Mouse (Mus musculus) embryo, embryonic 11 days (tissue): ENCODE results near the gene Fbxo30.
"Not testable (repeated sequence)": the region's sequence is repeated elsewhere in the genome, so short reads cannot be mapped to it uniquely, and the experiment has no call there.

Source experiments
- DNase-seq: peaks from one replicate; pipeline ENCODE4 v3.0.0-alpha.2; 2015

Gene Fbxo30

DNA sequence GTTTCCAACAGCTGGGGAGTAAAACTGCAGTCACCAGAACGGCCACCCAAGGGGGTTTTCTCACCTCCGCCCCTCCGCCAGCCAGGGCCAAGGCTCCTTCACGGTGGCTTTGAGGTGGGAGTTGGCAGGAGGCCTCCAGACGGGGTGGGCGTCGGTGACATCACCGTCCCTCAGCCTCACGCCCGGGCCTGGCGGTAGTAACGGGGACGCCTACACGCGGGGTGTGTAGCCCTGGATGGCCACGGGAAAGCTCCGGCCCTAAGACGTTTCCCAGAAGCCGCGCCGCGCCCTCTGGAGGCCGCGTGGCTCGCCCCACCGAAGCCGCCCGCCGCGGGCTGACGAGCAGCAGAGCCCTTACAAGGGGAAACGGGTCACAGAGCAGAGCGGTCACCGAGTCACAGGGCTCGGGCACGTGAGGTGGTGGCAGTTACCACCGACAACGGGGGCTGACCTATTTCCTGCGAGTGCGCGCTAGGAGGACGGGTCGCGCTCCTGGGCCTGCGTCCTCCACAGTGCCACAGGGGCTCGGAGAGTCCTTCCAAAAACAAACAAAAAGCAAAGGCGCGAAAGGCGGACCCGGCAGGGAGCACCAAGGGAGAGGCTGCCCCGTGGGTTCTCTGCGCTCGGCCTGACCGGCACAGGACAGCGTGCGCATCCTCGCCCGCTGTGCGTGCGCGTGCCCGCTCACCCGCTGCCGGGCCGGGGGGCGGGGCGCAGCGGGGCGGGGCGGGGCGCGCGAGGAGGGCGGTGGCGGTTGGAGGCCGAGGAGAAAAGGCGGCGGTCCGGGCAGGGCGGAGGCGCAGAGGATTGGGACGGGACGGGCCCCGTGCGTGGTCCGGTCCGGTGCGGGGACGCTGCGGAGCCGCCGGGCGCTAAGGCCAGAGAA is at the start of gene Fbxo30:
Gene Fbxo30 (plus strand): TSS at position 753 of the 886 bp plus-strand sequence.
- DNase-seq, result peak; percentile 92

DNA sequence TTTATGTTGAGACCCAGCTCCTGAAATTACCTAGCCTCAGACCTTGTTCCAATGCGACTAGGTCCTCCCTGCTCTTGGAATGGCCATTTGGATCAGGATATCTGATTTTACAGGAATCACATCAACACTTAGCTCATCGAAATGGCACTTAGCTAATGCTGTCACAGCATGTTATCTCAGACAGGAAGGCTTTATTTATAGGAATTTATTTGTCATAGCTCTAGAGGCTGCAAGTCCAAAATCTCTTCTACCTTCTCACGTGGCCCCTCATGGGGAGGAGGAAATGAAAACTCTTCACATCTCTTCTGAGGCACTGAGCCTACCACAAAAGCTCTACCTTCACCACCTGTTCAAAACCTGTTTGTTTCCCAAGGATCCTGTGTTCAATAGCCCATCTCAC is 47.9 kb upstream of the Fbxo30 start:
- no peak for DNase-seq

DNA sequence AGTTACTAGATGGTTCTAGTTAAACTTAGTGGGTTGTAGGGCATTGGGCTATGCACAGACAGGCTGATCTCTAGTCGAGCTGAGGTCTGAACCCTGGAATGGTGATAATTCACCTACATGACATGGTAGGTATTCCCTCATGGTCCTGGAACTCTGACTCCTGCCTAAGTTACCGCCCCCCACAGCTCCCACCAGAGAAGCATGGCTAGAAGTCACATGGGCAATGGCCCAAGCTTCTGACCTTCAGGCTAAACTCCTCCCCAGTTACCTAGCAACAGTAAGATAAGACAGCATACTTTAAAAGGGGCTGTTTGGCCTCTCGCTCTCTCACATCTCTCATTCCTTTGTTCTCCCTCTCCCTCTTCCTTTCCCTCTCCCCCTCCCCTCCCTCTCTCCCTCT is 38.1 kb upstream of the Fbxo30 start:
- DNase-seq, result not testable (repeated sequence)

DNA sequence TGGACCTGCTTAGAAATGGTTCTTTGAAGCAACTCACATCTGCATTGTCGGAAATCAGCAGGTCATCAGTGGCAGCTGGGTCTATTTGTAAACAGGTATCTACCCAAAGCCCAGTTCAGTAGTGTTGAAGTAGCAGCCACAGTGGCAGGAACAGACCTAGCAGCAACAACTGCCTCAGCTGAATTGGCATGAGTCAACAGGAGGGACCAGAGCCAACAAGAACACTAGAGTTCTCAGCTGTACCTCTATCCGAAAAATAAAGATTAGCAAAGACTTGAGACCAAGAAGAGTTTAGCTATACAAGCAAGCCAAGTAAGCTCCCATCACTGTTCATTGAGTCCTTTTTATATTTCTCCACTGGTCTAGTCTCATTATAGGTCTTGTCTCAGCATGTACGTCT is 32.9 kb upstream of the Fbxo30 start:
- no peak for DNase-seq

DNA sequence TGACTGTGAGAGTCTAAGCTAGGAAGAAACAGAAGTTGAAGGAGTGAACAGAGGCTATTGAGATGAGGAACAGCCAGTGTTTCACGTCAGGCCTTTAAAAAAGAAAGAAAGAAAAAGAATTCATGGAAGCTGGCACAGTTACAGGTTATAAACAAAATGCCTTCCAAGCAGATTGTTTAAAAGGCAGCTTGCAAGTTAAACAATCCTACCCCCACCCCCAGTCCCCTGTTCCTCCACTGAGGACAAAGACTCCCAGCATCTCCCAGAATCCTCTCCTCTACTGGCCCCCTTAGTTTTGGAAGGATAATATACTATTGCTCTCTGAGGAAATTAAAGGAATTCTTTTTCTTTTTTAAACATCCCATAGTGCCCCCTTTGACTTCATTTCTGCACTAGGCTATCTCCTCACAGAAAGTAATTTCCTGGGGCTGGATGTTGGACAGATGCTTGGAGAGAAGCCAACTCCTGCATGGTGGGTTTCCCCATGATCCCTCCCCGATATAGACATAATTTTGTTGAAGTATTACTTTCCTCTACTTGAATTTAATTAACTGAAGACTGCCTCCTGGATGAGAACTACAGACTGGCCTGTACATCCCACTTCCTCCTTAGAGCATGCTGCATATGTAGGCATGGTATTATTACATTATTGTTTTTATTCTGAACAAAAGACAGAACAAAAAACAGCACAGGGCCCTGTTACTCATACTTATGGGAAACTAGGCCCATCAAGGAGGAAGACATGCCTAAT is 30.7 kb upstream of the Fbxo30 start:
- no peak for DNase-seq

DNA sequence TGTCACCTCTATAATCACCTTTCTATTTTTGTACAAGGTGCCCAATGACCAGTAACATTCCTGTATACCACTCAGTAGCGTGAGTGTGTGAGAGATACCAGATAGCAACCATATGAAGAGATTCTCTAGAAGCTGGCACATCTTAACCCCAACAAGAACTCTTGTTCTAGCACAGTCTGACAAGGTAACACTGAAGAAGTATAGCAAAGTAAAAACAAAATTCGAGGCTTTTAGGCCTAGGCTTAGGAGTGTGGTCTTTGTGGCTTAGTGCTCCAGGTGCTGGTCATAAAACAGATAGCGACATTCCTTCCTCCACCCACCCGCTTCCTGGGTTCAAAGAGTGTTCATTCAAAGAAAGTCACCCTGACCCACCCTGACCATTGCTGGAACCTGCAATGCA is 27.5 kb upstream of the Fbxo30 start:
- DNase-seq, result not testable (repeated sequence)

DNA sequence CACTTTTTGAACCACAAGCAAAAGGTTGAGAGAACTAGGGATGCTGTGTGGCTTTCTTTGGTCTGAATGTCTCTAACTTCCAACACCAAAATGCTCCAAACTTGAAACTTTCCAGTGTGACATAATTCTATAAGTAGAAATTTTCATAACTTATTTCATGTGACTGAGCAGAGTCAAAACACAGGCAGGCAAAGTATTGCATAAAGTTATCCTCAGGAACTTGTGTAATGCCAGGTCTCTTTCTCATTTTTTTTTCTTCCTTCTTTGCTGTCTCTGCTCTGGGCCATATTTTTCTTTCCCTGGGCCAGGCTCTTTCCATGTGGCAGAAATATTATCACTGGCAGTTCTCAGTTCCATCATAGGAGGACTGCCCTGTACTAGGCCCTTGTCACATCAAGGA is 21.0 kb upstream of the Fbxo30 start:
- DNase-seq, result no peak

DNA sequence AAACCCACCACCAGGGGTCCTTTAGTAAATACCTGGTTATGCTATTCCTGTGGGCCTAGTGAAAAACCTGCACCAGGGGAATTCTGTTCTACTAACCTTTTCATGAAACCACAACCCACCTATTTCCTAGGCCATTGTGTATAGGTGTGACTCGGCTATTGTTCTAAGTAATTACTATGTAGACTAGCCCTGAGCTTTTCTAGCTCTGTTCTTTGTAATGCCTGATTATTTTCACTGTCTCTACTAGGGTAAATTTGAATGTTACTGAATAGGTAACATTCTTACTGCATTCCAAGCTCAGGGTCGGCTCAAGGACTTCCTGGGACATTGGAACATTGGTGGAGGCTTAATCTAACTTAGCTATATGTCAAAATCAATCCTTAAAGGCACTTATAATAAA is 18.8 kb upstream of the Fbxo30 start:
- DNase-seq, result not testable (repeated sequence)

DNA sequence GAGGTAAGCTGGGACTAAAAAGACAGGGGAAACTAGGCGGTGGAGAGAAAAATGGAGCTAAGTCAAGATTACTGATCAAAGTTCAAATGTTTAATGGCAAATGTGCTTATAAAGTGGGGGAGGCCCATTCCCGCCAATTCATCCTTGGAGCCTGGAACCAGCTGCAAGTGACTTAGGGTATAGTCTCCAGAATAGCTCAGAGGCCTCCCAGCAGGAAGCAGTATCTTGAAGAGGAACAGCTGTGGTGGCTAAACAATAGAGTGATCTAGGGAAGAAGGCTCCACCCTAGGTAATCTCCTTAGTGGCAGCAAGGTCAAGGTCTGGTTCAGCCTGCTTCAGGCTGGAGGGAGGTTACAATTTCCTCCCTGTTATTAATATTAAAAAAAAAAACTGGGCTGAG is 17.3 kb upstream of the Fbxo30 start:
- DNase-seq, result not testable (repeated sequence)

DNA sequence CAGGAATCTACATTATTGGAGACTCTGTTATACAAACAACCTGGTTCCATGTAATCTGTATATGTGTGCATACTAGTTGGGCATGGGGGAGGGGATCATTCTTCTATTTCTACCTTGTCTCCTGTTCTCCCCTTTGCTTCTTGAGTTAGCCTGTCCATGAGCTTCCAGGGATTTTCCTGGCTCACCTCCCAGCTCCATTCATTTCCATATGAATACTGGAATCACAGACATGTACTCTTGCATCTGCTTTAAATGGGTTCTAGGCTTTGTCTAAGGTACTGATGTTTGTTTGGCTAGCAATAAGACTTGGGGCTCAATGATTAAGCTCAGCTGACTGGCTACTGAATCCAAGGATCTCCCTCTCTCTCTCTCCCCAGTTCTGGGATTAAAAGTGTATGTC is 12.0 kb upstream of the Fbxo30 start:
- no peak for DNase-seq

DNA sequence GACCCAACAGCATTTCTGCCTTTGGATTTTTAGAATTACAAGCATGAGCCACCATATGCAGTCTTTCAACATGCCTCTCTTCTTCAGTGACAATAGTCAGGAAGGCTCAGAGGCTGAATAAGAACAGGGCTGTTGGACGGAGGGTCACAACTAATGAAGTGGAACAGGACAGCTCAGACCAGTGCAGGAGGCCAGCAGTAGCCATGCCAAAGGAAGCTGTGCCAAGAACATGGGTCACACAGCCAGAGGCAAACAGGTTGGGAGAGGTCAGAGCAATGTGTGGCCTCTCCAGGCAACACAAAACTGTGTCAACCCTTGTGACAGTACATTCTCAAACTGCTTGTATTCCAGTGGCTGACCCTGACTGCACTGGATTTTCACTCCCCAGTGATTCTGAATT is 6.7 kb upstream of the Fbxo30 start:
- no peak for DNase-seq

DNA sequence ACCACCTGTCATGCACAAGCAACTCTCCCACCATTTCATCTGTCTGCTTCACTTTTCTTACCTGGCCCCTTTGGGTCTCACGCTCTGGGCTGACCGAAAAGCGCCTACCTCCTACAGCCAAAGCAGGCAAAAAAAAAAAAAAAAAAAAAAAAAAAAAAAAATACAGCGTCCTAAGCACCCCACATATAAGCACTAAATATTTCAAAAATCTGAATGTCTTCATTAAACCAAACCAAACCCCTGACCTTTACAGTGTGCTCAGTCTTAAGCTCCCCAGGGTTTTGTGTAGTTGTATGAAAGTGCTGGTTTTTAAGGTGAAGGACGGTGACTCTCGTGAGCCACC is 924 bp upstream of the Fbxo30 start:
- DNase-seq, result no peak

DNA sequence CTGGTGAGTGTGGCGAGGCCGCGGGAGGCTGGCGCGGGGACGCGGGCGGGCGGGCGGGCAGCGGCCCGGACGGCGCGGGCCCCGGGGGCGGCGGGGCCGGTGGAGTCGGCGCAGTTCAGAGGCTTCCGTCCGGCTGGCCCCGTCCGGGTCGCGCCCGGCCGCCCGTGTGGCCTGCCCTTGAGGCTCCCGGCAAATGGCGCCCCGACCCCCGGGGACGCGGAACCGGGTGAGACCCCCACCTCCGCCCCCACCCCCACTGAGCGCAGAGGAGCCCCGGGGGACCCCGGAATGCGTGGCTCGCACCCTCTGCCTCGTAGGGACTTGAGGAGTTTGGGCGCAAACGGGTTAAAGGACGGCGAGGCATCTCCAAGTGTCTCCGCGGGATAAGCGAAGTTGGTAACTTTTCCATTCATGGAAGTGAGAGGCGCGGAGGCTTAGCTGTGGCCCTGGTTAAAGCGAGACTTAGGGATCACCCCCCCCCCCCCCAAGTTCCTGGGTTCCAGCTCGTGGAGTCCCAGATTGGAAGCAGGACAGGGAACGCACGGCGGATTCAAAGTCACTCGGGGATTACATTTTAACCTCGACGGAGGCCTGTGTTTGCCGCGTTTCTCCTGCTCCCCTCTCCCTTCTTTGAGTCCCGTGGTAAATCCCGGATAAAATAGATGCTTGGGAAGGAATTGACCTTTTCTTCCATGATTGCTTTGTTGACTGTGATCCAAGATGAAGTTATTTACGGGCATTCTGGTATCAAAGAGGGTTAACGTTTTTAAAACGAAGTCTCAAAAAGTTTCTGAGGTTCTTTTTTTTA is 572 bp downstream of the Fbxo30 start:
- peak; percentile 75 for DNase-seq

DNA sequence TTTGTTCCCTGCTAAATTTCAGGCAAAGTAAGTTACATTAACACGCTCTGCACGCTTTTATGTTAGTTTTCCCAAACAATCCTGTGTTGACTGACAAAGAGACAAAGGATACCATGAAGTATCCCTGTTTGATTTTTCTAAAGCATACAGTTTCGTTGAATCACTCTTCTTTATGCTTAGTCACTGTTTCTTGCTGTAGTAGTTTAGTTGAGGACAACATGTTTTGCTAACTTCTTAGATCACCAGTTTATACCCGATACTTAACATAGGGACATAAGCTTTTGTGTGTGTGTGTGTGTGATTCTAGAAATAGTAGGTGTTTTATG is 1.1 kb downstream of the Fbxo30 start:
- peak; percentile 35 for DNase-seq

DNA sequence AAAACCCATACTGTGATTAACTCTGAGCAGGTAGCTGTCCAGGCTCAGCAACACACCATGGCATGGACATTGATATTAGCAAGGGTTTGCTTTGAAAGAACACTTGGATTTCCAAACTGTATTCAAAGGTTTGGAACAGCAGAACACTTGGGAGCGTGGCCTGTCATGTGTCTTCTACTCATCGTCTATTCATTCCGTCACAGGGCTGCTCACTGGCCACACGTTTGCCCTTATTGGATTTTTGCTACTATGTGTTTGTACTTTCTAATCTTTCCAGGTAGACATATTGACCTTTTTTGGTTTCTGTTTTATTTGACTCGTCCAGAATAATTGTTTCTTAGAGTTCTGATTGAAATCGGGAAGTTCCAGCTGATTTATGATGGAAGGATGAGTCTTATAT is 17.3 kb downstream of the Fbxo30 start:
- no peak for DNase-seq

DNA sequence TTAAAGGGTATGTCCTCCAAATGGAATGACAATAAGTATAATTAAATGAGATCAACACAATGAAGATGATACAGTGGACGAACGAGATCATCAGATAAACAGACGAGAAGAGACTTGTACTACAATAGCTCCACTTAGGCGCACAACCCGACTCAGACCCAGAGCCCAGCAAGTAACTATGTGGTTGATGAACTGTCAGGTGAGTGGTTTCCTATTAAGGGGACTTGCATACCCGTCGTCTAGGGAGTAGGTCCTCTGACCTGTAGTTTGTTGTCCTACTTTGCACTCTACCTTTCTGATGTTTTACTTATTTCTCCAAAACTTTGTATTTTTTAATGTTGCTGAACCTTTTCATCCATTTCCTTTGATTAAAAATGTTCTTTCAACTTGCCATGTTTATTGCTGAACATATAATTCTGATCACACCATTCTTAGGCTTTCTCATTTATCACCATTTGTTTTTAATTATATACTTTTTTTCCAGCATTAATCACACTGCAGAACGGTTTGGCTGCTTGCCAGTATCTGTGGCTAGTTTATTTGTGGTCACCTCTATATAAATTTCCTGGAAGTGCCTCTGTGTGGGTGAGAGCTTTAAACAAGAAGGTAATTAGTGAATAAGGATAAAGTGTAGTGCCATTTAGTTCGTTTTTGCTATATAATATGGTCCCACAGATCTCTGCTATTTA is 24.4 kb downstream of the Fbxo30 start:
- no peak for DNase-seq

DNA sequence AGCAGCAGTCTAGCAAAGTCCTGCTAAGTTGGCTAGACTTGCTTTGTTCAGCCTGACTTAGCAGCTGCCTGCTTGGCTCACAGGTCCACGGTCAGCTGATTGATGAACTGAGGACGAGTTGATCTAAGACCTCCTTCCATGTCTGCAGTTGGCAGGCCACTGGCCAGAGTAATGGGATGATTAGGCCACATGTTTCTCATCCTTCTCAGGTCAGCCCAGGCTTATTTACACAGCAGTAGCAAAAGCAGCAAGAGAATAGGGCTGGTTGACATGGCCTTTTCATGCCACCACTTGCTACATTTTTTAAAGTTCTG is 24.9 kb downstream of the Fbxo30 start:
- DNase-seq, result peak; percentile 26

DNA sequence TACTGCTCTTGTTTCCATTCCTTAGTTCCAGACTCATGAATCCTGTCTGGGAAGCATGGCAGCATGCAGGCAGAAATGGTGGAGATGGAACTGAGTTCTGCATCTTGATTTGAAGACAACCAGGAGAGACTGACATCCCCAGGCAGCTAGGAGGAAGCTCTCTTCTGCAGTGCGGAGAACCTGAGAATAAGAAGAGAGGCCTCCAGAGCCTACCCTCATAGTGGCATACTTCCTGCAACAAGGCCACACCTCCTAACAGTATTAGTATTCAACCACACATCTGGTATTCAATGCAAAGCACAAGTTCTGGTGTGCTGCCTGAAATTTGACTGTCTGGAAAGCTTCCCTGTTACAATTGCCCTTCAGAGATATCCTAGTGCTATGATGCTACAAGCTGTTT is 28.7 kb downstream of the Fbxo30 start:
- DNase-seq, result no peak

DNA sequence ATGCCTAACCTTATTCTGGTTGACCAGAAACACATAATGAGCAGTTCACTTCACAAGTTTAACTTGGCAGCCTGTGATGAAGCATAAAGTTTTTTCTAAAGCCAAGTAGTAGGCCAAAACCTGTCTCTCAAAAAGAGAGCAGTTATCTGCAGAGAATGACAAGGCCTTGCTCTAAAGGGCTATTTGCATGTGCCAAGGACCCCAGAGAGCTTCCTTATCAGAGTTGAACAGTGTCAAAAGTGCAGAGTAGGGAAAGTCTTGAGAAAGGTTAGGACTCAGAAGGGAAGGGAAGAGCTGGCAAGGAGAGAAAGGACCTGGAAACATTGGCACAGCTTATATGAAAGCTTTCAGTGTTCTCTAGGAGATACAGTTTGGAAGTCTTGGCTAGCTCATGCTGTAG is 29.4 kb downstream of the Fbxo30 start:
- no peak for DNase-seq

DNA sequence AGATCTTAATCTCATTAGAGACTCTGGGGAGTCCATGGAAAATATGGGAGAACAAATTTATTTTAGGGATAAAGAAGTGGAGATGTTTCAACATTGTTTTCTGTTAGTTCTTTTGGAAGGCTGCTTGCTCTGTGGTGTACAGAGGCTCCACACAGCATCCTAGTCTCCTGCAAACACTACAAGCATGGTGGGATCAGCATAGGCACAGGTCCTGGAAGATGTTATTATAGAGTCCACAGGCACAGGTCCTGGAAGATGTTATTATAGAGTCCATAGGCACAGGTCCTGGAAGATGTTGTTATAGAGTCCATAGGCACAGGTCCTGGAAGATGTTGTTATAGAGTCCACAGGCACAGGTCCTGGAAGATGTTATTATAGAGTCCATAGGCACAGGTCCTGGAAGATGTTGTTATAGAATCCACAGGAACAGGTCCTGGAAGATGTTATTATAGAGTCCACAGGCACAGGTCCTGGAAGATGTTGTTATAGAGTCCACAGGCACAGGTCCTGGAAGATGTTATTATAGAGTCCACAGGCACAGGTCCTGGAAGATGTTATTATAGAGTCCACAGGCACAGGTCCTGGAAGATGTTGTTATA is 36.8 kb downstream of the Fbxo30 start:
- DNase-seq, result not testable (repeated sequence)

DNA sequence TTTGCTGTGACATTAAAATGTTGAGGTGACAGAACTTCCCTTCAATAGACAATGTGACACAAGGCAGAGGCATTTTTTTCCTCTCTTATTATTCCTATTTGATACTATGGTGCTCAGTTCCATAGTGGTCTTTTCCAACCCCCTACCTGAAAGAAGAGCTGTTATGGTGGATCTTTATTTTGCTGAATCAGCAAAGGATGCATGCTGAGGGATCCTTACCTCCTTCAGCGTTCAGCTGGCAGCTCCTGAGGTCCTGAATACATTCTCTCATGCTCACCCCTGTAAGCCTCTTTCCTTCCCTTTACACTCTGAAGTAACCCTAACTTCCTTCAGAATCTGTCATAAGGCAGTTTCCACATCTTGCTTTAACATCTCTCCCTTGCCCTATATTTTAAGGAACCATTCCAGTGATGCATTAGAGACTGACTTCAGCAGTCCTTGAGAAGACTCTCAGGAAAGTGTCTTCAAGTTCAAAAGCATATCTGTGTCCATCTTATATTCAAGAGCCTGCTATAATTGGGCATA is 38.4 kb downstream of the Fbxo30 start:
- no peak for DNase-seq

DNA sequence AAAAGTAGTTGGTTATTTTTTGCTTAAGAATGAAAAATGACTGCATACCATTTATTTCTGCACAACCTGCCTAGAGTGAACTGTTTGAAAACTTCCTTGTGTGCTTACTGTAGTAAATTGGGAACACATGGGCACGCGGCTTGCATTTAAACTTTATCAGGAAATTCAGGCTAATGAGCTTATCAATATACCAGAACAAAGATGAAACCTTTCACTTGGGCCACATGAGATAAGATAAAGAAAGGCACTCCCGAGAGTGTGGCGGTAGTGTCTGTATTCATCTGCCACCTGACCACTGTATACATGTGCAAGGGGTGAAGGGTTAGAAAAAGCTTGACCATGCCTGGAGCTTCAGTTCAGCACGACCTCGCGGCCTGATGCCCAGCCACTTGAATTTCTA is 41.2 kb downstream of the Fbxo30 start:
- no peak for DNase-seq
